Mouse (Mus musculus): ENCODE results near the gene Ifitm3.

DNA sequence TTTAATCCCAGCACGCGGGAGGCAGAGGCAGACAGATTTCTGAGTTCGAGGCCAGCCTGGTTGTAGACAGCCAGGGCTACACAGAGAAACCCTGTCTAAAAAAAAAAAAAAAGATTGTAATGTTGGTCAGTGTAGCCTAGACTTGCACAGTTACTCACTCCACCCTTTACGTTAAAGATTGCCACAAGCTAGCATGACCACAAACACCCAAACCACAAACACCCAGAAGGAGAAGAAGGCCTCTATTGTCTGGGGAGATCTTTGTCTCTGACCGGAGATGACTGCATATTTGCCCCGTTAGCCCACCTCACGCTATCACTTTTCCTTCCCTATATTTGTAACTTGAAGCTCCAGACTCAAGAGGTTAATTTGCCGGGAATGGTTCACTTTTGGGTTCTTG lies 28.9 kb downstream of the Ifitm3 start:
- TF ChIP-seq CTCF (IDR thresholded peaks at IDR 0.05; ENCODE audit: control insufficient read depth, insufficient read depth, insufficient replicate concordance, low read depth, low read length) (no peak), POLR2A (IDR thresholded peaks at IDR 0.05; ENCODE audit: control insufficient read depth, low read depth, low read length) (no peak)
